Mouse (Mus musculus): ENCODE measurements around the gene Tinag.
"Not testable (repeated sequence)": the region's sequence is repeated elsewhere in the genome, so short reads cannot be mapped to it uniquely, and the experiment has no call there.

The Tinag gene

DNA sequence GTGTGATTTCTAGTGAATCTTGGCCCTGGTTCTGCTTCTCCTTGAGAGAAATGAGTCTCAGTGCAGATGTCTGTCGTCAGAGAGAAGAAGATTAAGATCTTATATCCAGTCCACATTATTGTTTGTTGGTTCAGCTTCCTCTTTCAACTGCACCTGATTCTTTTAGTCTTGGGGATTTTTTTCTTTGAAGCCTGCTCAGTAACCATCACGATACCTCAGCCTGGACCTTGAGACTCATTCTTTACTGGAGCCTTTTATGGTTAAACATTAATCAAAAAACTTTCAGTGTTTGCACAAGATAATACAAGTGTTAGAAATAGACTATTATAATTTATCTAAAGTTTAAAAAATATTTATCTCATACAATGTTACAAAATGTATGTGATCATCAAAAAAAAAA lies at the start of gene Tinag:
TSS of gene Tinag (minus strand) at position 210 of the 400 bp plus-strand sequence.
- H3K27me3 ChIP-seq (ENCODE audit: control insufficient read depth, insufficient read depth, low read length, poor library complexity, severe bottlenecking): no peaks in the 10 kb centered on the region; the same call in 1 of the 2 replicates
- no peak for DNase-seq (ENCODE audit: low read depth, low spot score)
- H3K36me3 ChIP-seq (ENCODE audit: control insufficient read depth, insufficient read depth, low read length, poor library complexity, severe bottlenecking): no peaks in the 10 kb centered on the region

DNA sequence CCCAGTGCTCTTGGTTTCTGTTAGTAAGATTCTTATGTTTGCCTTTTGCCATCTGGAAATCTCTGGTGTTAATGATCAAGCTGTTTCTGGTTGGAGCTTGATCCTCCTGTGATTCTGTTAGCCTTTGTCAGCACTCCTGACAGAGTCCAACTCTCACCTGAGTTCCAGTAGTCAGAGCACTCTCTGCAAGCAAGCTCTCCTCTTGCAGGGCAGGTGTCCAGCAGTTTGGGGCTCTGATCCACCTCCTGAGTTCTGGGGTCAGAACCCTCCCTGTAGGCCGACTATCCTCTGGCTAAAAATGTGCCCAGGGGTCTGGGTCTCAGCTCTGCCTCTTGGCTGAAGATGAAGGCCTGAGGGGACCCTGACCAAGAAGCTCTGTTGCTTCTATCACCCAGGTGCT lies 37.6 kb upstream of the Tinag start:
- not testable (repeated sequence) for H3K27me3 ChIP-seq (ENCODE audit: control insufficient read depth, insufficient read depth, low read length, poor library complexity, severe bottlenecking); H3K36me3 ChIP-seq (ENCODE audit: control insufficient read depth, insufficient read depth, low read length, poor library complexity, severe bottlenecking); DNase-seq (ENCODE audit: low read depth, low spot score)

DNA sequence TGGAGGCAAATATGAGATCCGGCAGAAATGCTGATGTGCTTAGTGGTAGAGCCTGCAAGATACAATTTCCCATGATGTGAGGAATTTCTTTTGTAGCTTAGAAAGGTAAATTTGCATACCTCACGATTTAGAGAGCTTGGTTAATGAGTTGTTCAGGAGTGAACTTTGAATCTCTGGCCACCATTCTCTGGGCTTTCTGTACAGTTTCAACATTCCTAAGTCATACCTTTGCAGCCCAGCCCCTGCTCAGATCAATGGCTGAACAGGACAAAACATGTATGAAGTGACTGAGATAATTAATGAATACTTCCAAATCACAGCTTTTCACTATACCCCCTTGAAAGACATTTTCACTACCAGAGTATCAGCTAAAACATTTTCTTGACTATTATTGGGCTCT lies 26.1 kb upstream of the Tinag start:
- H3K27me3 ChIP-seq (ENCODE audit: control insufficient read depth, insufficient read depth, low read length, poor library complexity, severe bottlenecking): no peaks in the 10 kb centered on the region
- DNase-seq (ENCODE audit: low read depth, low spot score): no peak
- no peaks in the 10 kb centered on the region for H3K36me3 ChIP-seq (ENCODE audit: control insufficient read depth, insufficient read depth, low read length, poor library complexity, severe bottlenecking)

DNA sequence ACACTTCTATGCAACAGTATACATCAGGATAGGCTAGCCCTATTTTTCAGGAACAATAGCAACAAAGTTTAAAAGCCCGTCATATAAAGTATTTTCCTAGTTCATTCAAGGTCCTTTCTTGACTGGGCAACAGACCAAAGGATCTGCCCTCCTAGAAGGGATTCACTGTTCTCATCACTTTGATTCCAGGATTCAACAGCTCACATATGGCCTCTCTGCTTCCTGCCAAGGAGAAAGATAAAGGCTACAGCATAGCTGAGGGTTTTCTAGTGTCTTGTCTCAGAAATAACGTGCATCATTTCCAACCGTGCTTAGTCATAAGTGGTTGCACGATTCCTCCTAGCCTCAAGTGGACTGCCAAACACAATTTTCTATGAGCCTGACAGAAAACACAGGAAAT lies 11.0 kb upstream of the Tinag start:
- Histone ChIP-seq H3K27me3 (ENCODE audit: control insufficient read depth, insufficient read depth, low read length, poor library complexity, severe bottlenecking) (no peaks in the 10 kb centered on the region), H3K36me3 (ENCODE audit: control insufficient read depth, insufficient read depth, low read length, poor library complexity, severe bottlenecking) (no peaks in the 10 kb centered on the region)
- no peak for DNase-seq (ENCODE audit: low read depth, low spot score)

DNA sequence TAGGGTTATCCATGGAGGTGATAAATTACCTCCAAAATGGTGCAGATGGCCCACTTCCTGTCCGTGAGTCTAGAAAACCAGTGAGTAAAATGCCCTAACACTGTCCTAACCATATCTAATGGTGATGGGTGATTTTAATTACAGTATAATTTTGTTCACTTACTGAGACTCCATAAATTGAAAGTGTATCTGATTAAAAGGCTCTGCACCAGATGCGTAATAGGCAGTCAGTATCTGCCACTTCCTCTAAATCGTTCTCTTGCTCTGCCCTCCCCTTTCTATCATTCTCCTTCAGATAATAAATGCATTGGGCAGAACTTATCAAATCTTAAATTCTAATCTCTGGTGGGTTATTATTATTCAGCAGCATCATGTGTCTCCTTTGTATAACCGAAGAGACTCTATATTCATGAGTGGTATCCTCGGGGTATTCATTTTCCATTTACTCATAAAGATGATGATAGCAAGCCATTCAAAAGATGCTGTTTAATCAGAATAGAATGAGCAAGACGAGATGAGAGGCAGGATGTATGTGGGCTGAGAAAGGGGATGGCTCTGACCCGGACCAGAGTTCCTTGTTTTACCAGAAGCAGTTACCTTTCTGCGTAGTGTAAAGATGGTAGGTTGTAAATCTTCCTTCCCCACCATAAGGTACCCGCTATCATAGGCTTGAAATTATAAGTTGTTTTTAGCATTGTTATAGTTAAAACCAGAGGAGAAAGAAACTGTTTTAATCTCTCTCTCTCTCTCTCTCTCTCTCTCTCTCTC lies 9.0 kb upstream of the Tinag start:
- no peaks in the 10 kb centered on the region for H3K36me3 ChIP-seq (ENCODE audit: control insufficient read depth, insufficient read depth, low read length, poor library complexity, severe bottlenecking)
- no peaks in the 10 kb centered on the region for H3K27me3 ChIP-seq (ENCODE audit: control insufficient read depth, insufficient read depth, low read length, poor library complexity, severe bottlenecking)
- DNase-seq (ENCODE audit: low read depth, low spot score): no peak

DNA sequence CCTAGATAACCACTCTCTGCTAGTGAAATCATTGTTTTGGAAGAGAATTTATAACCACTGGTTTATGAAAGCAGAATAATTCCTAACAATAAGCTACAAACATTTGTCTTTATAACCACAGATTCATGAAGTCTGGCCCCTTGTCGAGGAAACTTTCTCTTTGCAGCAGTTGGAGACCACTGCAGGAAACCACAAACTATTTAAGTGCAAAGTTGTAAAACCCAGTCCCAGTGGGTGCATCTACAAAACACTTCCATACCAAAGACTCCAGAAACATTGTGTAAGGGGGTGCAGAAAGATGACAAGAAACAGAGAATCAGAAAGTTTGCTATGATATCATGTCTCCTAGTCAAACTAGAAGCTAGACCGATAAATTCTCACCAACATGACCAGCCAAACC lies 5.8 kb upstream of the Tinag start:
- DNase-seq (ENCODE audit: low read depth, low spot score): no peak
- Histone ChIP-seq H3K27me3 (ENCODE audit: control insufficient read depth, insufficient read depth, low read length, poor library complexity, severe bottlenecking) (no peaks in the 10 kb centered on the region), H3K36me3 (ENCODE audit: control insufficient read depth, insufficient read depth, low read length, poor library complexity, severe bottlenecking) (no peaks in the 10 kb centered on the region)

DNA sequence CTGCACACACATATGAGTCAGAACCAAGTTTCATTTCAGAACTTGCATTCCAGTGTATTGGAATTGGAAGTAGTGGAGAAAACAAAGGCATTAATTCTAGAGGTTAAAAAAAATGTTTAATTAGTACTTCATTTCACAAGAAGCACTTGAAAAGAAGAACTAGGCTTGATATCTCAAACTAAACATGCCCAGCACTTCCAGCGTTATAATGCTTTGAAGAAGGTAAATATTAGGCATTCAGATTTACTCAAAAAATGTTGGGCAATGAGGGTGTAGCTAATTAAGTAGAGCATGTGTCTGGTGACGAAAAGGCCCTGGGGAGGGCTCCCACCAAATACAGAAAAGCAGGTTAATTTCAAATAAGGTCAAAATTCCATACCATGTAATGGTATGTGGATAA lies 4.1 kb upstream of the Tinag start:
- H3K36me3 ChIP-seq (ENCODE audit: control insufficient read depth, insufficient read depth, low read length, poor library complexity, severe bottlenecking): no peaks in the 10 kb centered on the region
- DNase-seq (ENCODE audit: low read depth, low spot score): no peak
- no peaks in the 10 kb centered on the region for H3K27me3 ChIP-seq (ENCODE audit: control insufficient read depth, insufficient read depth, low read length, poor library complexity, severe bottlenecking)

DNA sequence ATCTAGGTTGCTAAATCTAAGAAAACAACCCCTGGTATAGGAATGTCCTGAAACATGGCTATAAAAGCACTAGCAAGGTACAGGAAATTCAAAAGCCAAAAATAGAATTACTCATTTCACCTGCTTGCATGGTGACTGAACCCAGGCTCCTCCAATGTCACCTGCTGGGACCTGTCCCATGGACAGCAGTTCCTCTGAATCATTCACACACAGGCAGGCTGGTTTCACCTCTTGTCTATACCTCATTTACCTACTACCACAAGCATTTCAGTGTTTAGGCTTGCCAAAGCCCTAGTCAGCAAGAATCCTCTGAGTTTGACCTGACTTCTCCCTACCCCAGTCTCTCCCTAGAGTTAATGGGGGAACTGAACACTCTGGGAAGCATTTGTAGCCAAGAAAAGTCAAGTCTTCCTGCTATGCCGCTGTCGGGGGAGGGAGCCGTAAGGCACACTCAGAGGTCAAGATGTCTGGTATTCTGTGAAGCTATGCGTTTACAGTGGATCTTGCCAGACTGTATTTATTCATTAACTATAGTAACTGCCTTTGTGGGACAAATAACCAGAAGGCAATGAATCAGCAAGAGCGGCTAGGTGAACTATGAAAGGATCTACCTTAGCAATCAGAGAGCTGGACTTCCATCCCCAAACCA lies 597 bp upstream of the Tinag start:
- DNase-seq (ENCODE audit: low read depth, low spot score): no peak
- Histone ChIP-seq H3K36me3 (ENCODE audit: control insufficient read depth, insufficient read depth, low read length, poor library complexity, severe bottlenecking) (no peaks in the 10 kb centered on the region), H3K27me3 (ENCODE audit: control insufficient read depth, insufficient read depth, low read length, poor library complexity, severe bottlenecking) (no peaks in the 10 kb centered on the region; the same call in 1 of the 2 replicates)

DNA sequence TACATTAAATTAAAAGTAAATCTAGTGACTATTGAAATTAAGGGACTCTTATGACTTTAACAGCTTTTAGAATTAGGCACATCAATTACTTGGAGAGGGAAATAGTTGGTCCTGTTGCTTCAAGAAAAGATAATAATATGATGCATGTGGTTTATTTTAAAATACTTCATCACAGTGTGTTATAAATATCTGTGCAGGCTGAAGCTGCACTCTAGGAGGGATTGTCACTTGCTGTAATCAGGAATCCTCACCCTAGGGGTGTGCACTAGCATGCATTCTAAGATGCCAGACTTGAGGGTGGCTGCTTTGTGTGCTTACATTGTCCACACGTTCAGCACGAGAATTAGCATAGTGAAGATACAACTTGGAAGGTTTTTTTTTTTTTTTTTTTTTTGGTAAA lies 10.2 kb downstream of the Tinag start:
- Histone ChIP-seq H3K27me3 (ENCODE audit: control insufficient read depth, insufficient read depth, low read length, poor library complexity, severe bottlenecking) (no peaks in the 10 kb centered on the region), H3K36me3 (ENCODE audit: control insufficient read depth, insufficient read depth, low read length, poor library complexity, severe bottlenecking) (no peaks in the 10 kb centered on the region)
- DNase-seq (ENCODE audit: low read depth, low spot score): no peak

DNA sequence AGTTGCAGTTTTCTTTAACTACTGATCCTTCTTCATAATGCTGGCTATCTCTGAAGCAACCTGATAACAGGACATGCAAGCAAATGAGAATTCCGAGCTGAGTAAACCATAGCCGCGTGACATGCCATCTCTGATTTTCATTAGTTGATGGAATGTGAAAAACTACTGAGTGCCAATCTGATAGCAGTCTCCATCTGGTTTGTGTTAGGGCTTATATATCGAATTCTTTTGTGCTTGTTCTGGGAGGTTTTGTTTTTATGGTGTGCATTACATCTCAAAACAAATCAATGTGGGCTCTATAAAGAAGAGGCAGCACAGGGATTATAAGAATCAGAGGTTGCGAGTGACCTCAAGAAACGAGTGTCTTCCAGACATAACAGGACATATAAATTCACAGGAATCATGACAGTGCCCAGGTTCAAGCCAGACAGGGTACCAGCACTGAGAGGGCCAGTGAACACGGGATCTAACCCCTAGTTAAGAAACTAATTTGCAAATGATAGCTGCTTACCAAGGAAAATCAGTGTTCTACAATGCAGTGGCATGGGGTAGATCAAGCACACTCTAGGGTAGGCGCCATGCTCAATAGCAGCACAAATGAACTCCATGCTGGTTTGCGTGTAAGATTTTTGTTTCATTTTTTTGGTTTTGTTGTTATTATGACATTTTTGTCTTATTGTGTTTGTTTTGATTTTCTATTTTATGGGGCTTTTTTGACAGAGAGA lies 13.0 kb downstream of the Tinag start:
- Histone ChIP-seq H3K27me3 (ENCODE audit: control insufficient read depth, insufficient read depth, low read length, poor library complexity, severe bottlenecking) (no peaks in the 10 kb centered on the region), H3K36me3 (ENCODE audit: control insufficient read depth, insufficient read depth, low read length, poor library complexity, severe bottlenecking) (no peaks in the 10 kb centered on the region)
- DNase-seq (ENCODE audit: low read depth, low spot score): no peak

DNA sequence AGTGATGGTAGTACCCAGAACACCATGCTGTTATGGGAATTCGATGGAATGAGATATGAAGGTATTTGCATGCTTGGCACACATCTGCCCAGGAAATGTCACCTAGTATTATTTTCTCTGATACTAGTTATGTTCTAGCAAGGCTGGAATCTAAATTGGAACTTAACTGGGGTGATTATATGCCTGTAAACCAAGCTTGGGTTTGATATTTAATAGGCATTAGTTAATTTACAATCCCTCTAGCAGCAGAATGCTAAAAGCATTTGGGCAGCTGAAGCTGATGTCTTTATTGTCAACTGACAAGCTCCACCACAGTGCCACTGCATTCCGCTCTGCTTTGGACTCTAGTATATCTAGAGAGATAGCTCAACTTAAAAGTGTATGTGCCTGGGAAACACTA lies 20.3 kb downstream of the Tinag start:
- Histone ChIP-seq H3K36me3 (ENCODE audit: control insufficient read depth, insufficient read depth, low read length, poor library complexity, severe bottlenecking) (no peaks in the 10 kb centered on the region), H3K27me3 (ENCODE audit: control insufficient read depth, insufficient read depth, low read length, poor library complexity, severe bottlenecking) (no peaks in the 10 kb centered on the region)
- no peak for DNase-seq (ENCODE audit: low read depth, low spot score)

DNA sequence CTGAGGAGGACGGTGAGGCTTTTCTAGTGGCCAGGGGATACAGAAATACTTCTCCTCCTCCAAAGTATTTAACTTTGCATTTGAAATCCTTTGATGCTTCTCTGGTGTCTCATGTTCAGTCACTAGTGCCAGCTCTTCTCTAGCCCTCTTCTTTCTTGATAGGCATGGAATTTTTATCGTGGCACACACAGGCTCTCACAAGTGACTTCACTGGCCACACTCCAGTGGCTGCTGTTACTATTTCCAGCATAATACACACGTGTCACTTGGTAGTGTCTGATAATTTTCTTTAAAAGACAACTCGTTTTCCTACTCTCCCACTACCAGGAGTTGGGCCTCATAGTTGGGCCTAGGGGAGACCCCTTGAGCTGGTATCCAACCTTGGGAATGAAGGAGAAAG lies 26.7 kb downstream of the Tinag start:
- no peak for DNase-seq (ENCODE audit: low read depth, low spot score)
- H3K36me3 ChIP-seq (ENCODE audit: control insufficient read depth, insufficient read depth, low read length, poor library complexity, severe bottlenecking): no peaks in the 10 kb centered on the region
- H3K27me3 ChIP-seq (ENCODE audit: control insufficient read depth, insufficient read depth, low read length, poor library complexity, severe bottlenecking): no peaks in the 10 kb centered on the region

DNA sequence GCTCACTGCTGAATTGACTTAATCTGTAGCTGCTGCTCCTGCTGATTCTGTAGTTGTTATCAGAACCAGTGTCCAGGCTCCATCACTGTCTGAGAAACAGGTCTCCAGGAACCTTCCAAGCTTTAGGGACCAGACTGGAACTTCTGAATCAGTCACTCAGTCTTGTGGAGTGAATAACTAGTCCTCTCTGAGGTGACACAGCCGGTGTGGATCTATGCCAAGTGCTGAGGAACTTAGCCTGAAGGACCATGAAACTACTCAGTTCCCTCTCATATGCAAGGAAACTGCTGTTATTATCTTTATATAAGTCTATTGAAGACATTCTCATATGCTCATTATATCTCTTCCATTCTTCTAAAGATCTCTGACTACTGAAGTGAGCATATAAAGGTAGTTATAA lies 49.6 kb downstream of the Tinag start:
- DNase-seq (ENCODE audit: low read depth, low spot score): no peak
- no peaks in the 10 kb centered on the region for H3K27me3 ChIP-seq (ENCODE audit: control insufficient read depth, insufficient read depth, low read length, poor library complexity, severe bottlenecking)
- H3K36me3 ChIP-seq (ENCODE audit: control insufficient read depth, insufficient read depth, low read length, poor library complexity, severe bottlenecking): no peaks in the 10 kb centered on the region

DNA sequence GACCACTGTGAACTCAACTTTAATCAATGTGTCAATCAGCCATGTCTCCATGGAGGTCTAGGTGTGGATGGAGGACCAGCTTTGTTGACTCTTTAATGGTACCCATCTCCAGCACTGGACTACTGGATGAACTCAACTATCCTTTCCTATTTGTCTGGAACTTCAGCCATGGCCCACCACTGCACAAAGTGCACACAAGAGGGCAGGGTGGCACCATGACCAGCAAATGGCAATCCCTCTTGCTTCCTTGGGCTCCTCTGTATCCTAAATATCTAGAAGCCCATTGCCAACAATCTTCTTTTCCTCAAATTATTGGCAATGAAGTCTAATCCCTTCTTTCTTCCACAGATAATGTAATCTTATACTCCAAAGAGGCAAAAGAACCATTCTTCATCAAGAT lies 55.6 kb downstream of the Tinag start:
- no peak for DNase-seq (ENCODE audit: low read depth, low spot score)
- Histone ChIP-seq H3K27me3 (ENCODE audit: control insufficient read depth, insufficient read depth, low read length, poor library complexity, severe bottlenecking) (no peaks in the 10 kb centered on the region), H3K36me3 (ENCODE audit: control insufficient read depth, insufficient read depth, low read length, poor library complexity, severe bottlenecking) (no peaks in the 10 kb centered on the region)

DNA sequence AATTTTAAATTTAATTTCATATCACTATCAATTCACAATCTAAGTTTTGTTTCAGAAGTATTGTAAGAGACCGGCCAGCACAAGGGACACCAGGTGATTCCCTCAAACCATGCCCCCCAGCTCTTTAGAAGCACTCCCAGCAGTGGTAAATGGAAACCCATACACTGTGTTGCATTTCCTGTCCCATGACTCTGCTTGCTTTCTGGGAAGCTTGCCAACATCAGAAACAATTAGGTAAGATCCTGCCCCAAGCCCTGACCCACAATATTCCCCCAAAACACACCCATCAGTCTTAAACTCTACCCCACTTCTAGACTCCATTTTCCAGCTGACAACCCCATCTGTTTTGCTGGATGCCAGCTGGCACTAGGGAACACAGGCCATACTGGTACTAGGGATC lies 110.8 kb downstream of the Tinag start:
- no peaks in the 10 kb centered on the region for H3K27me3 ChIP-seq (ENCODE audit: control insufficient read depth, insufficient read depth, low read length, poor library complexity, severe bottlenecking)
- no peak for DNase-seq (ENCODE audit: low read depth, low spot score)
- H3K36me3 ChIP-seq (ENCODE audit: control insufficient read depth, insufficient read depth, low read length, poor library complexity, severe bottlenecking): no peaks in the 10 kb centered on the region
